ENCODE assay signal across 9 mouse cellular contexts in genomic region chr19:40754311-40754710, GRCm38 (mm10). TPM values are rescaled to one million over a fixed set of nuclear protein-coding genes. Genes with fewer than 3 reads are reported as not detected.
DNase-seq lines count a peak whose midpoint lies in the region; ATAC-seq and TF ChIP-seq lines count a peak whose summit lies in the region.
"Had no signal": no experiment of that assay in that cellular context is flagged by ENCODE, and none has a peak within 500 bp of the region (broad histone marks: within the 10 kb centered on the region; RNA-seq: fewer than 3 reads in every experiment).

No protein-coding gene starts in this region.

- no peaks in the 10 kb centered on the region for H3K36me3 ChIP-seq in hindbrain, embryonic 11.5 days (ENCODE audit: control insufficient read depth, insufficient read depth, low read length)
- H3K36me3 ChIP-seq in hindbrain, embryonic 14.5 days (replicated peaks; ENCODE audit: control insufficient read depth, insufficient read depth): no peaks in the 10 kb centered on the region
- H3K36me3 ChIP-seq in CH12.LX (replicated peaks in 1 of 2; ENCODE audit: control insufficient read depth in 1 of 2, insufficient read depth in 1 of 2, low read length in 1 of 2): no peaks in the 10 kb centered on the region

- peak; percentile 40 to 91 for TF ChIP-seq CTCF in CH12.LX (conservative IDR thresholded peaks at IDR 0.05 in 1 of 2, IDR thresholded peaks at IDR 0.05 in 1 of 2; ENCODE audit: low read depth in 2 of 2, low read length in 2 of 2)

- dilution Hi-C loops in CH12.LX (cut with MboI; ENCODE audit: extremely low pct_ligation_motif_present, extremely low pct_unique_long_range_greater_than_20kb, low sequenced_read_pairs): no loop called here

- H3K27me3 ChIP-seq in hindbrain, embryonic 11.5 days (ENCODE audit: control insufficient read depth, insufficient read depth, low read length): no peaks in the 10 kb centered on the region
- H3K27me3 ChIP-seq in hindbrain, embryonic 14.5 days (ENCODE audit: control insufficient read depth, insufficient read depth, low read length): no peaks in the 10 kb centered on the region
- no peaks in the 10 kb centered on the region for H3K27me3 ChIP-seq in CH12.LX (replicated peaks)

- intact Hi-C loops in left cerebral cortex, postnatal 36 days (cut with DNase I): loop anchor here (10.0 kb wide), 1 partner anchor 260 kb away; no protein-coding TSS in a partner anchor

- H3K4me1 ChIP-seq in hindbrain, embryonic 11.5 days (replicated peaks; ENCODE audit: control insufficient read depth, insufficient read depth, low read length): no peaks in the 10 kb centered on the region
- H3K4me1 ChIP-seq in hindbrain, embryonic 14.5 days (replicated peaks; ENCODE audit: control insufficient read depth, insufficient read depth, low read length): no peaks in the 10 kb centered on the region
- H3K4me1 ChIP-seq in CH12.LX (ENCODE audit: control insufficient read depth in 1 of 2, insufficient read depth in 2 of 2): peaks cover 3 to 5% of the 10 kb centered on the region in 2 experiments; a peak in 3 of 4 replicates

- in situ Hi-C loops in CH12.LX (cut with MboI; ENCODE audit: low pct_ligation_motif_present, low pct_unique_long_range_greater_than_20kb, low sequenced_read_pairs): loop anchor here (25.0 kb wide), 1 partner anchor 283 kb away; the partner anchor contains the start of gene Dntt

- TF ChIP-seq RAD21 in CH12.LX (IDR thresholded peaks at IDR 0.05; ENCODE audit: low read depth, low read length): peak; percentile 96

- DNase-seq in hindbrain, embryonic 11.5 days (ENCODE audit: low spot score): peak; percentile 62
- DNase-seq in hindbrain, embryonic 14.5 days (ENCODE audit: low spot score): no peak
- DNase-seq in CH12.LX (ENCODE audit: extremely low read depth): peak; percentile 75
- DNase-seq in adrenal gland, adult 2 months: peak; percentile 26
- DNase-seq in natural killer cell, adult 2 months (ENCODE audit: low spot score in 2 of 2): peak; percentile 69 to 82
- DNase-seq in yolk sac, embryonic 10.5 days (ENCODE audit: low spot score): no peak
- DNase-seq in left cerebral cortex, postnatal 36 days (ENCODE audit: low spot score in 2 of 2): no peak

- WGBS in hindbrain, embryonic 11.5 days: 77% methylated on average over 2 of the region's 2 CpGs
- 76% methylated on average over 2 of the region's 2 CpGs for WGBS in hindbrain, embryonic 14.5 days

- H3K9me3 ChIP-seq in hindbrain, embryonic 11.5 days (ENCODE audit: control insufficient read depth, low read length): no peaks in the 10 kb centered on the region
- no peaks in the 10 kb centered on the region for H3K9me3 ChIP-seq in hindbrain, embryonic 14.5 days (ENCODE audit: control insufficient read depth, low read length)
- H3K9me3 ChIP-seq in CH12.LX (replicated peaks; ENCODE audit: low read length): no peaks in the 10 kb centered on the region

- no peak; the same call in 1 of the 2 replicates for TF ChIP-seq EP300 in CH12.LX (IDR thresholded peaks at IDR 0.05; ENCODE audit: low read length)

- no peak overlapping the region for H3K9ac ChIP-seq in hindbrain, embryonic 11.5 days (ENCODE audit: low read depth, low read length)
- H3K9ac ChIP-seq in hindbrain, embryonic 14.5 days: no peak overlapping the region
- H3K9ac ChIP-seq in CH12.LX (ENCODE audit: insufficient read depth, low read depth): no peak overlapping the region

- no peak overlapping the region for H3K27ac ChIP-seq in hindbrain, embryonic 11.5 days (ENCODE audit: low read depth, low read length)
- no peak overlapping the region for H3K27ac ChIP-seq in hindbrain, embryonic 14.5 days
- H3K27ac ChIP-seq in CH12.LX (ENCODE audit: insufficient read depth, low read depth): no peak overlapping the region
- H3K27ac ChIP-seq: macrophage had no signal

- H3K4me3 ChIP-seq in hindbrain, embryonic 11.5 days (ENCODE audit: low read depth, low read length): no peak overlapping the region
- H3K4me3 ChIP-seq in hindbrain, embryonic 14.5 days (replicated peaks; ENCODE audit: low read length): no peak overlapping the region
- H3K4me3 ChIP-seq in CH12.LX (replicated peaks in 1 of 3; ENCODE audit: low read depth in 2 of 3, low read length in 2 of 3, poor library complexity in 1 of 3): no peak overlapping the region

- H3K4me2 ChIP-seq in hindbrain, embryonic 11.5 days (replicated peaks; ENCODE audit: low read depth, low read length): no peak overlapping the region
- H3K4me2 ChIP-seq in hindbrain, embryonic 14.5 days (replicated peaks): no peak overlapping the region
- H3K4me2 ChIP-seq in CH12.LX (ENCODE audit: insufficient read depth, low read depth, poor library complexity, severe bottlenecking): no peak overlapping the region

- H3K79me2 ChIP-seq in CH12.LX (replicated peaks; ENCODE audit: control insufficient read depth, extremely low read depth, insufficient read depth, poor library complexity, severe bottlenecking): no peaks in the 10 kb centered on the region

- no peak for TF ChIP-seq POLR2A in CH12.LX (IDR thresholded peaks at IDR 0.05; ENCODE audit: low read depth, low read length)

- ATAC-seq in hindbrain, embryonic 11.5 days (ENCODE audit: low FRiP score): no peak
- ATAC-seq in hindbrain, embryonic 14.5 days (ENCODE audit: low FRiP score): no peak
- ATAC-seq in inflammation-experienced regulatory T-cells, adult 6 months: peak; percentile 72

TF ChIP-seq in CH12.LX, 34 proteins besides CTCF, POLR2A, EP300 and RAD21:
- TF ChIP-seq SMC3 (IDR thresholded peaks at IDR 0.05; ENCODE audit: low read depth, low read length) (peak; percentile 87), ELF1 (IDR thresholded peaks at IDR 0.05; ENCODE audit: low read depth, low read length) (0 out of 2 replicates have a peak, but pooled peaks have one; percentile 10), MAX (IDR thresholded peaks at IDR 0.05; ENCODE audit: low read length) (peak; percentile 70), MXI1 (IDR thresholded peaks at IDR 0.05; ENCODE audit: low read depth, low read length) (peak; percentile 83), IRF4 (IDR thresholded peaks at IDR 0.05; ENCODE audit: low read depth, low read length) (peak; percentile 52; the same call in 1 of the 2 replicates), SIN3A (IDR thresholded peaks at IDR 0.05; ENCODE audit: low read length) (peak; percentile 59; the same call in 1 of the 2 replicates), JUND (conservative IDR thresholded peaks at IDR 0.05; ENCODE audit: low read depth, low read length) (0 out of 2 replicates have a peak, but pooled peaks have one; percentile 19), MYC (IDR thresholded peaks at IDR 0.05; ENCODE audit: low read depth, low read length) (peak; percentile 96), E2F4 (IDR thresholded peaks at IDR 0.05; ENCODE audit: insufficient replicate concordance, low read depth, low read length) (no peak), KAT2A (IDR thresholded peaks at IDR 0.05; ENCODE audit: insufficient replicate concordance, low read length) (no peak), JUN (IDR thresholded peaks at IDR 0.05; ENCODE audit: insufficient read depth, low read depth, low read length) (no peak; the same call in 1 of the 2 replicates), POLR2AphosphoS2 (IDR thresholded peaks at IDR 0.05; ENCODE audit: low read depth, low read length) (no peak), USF1 (IDR thresholded peaks at IDR 0.05; ENCODE audit: low read depth, low read length) (no peak), ZC3H11A (IDR thresholded peaks at IDR 0.05; ENCODE audit: low read depth, low read length) (peak; percentile 39), CHD1 (IDR thresholded peaks at IDR 0.05; ENCODE audit: low read depth, low read length) (no peak)

RNA-seq across cellular contexts. Expression of gene Cc2d2b, which starts 5.8 kb away (rescaled TPM):
- polyA plus RNA-seq in hindbrain, embryonic 11.5 days (2014; fragmentation: Nextera tagmentation; extraction: Ambion mirVana): 0.20 and 0.61 TPM in 2 replicates
- polyA plus RNA-seq in hindbrain, embryonic 14.5 days (2014; fragmentation: Nextera tagmentation; extraction: Ambion mirVana): 0.55 TPM in 1 of 2 replicates, not detected in the other
- not detected in 2 replicates for total RNA-seq in CH12.LX (2012; rRNA removed)
- not detected in 2 replicates for total RNA-seq in CH12.LX (2014; rRNA removed)
- not detected in 2 replicates for polyA plus RNA-seq in CH12.LX (2012; ENCODE audit: insufficient read length, low read depth)
- total RNA-seq in adrenal gland, adult 2 months (2021): not detected
- 0.02 TPM in 1 of 2 replicates, not detected in the other for polyA plus RNA-seq in adrenal gland, adult 2 months (2012; rRNA removed)
- under 1 TPM in 2 of 3 experiments, not detected in 1; 0.13 to 0.15 TPM for polyA plus RNA-seq in inflammation-experienced regulatory T-cells, adult 6 months (2017; shearing (Covaris generic))
- 1 to 10 TPM in 1 of 2 experiments, under 1 TPM in 1; 0.39 to 1.3 TPM for total RNA-seq in left cerebral cortex, postnatal 36 days (2021)
- polyA plus RNA-seq: macrophage had no signal

Comparison
In these comparisons a context has a peak if more than half of its experiments do, and no peak if none do; other contexts are left out.
1. DNase-seq: peak in hindbrain, embryonic 11.5 days (single experiment), CH12.LX (single experiment), adrenal gland, adult 2 months (single experiment) and natural killer cell, adult 2 months (2 of 2); none in hindbrain, embryonic 14.5 days (single experiment), yolk sac, embryonic 10.5 days (single experiment) and left cerebral cortex, postnatal 36 days (0 of 2).